Mouse (Mus musculus) stomach, embryonic 16.5 days (tissue): ENCODE measurements at regions not wholly inside any gene's neighbourhood (a gene's known extent, or its start where the extent isn't known, plus 50 kb on each side); places are given as distances from the start of the nearest gene placed in this dataset.

Experiments
- ATAC-seq: fragments of 200-750 bp; cut with Nextera tagmentation; 2 replicates; pipeline ENCODE4 v1.8.0; 2017; ENCODE audit warnings: moderate number of reproducible peaks, moderate TSS enrichment; ENCODE audit not compliant: insufficient read depth, low FRiP score
- H3K27ac ChIP-seq: fragments of 300-500 bp; sonication (generic); 2 replicates; pipeline ENCODE4 v1.5.1; 2014; ENCODE audit warnings: low read length
- H3K27me3 ChIP-seq: fragments of 300-500 bp; sonication (generic); 2 replicates; pipeline ENCODE4 v1.6.1; 2014; ENCODE audit warnings: low read length, control low read depth, mixed read lengths; ENCODE audit not compliant: control insufficient read depth, insufficient read depth
- H3K36me3 ChIP-seq: fragments of 300-500 bp; sonication (generic); 2 replicates; pipeline ENCODE4 v1.6.1; 2014; ENCODE audit warnings: low read length; ENCODE audit not compliant: control insufficient read depth, insufficient read depth
- H3K4me1 ChIP-seq: fragments of 300-500 bp; sonication (generic); 2 replicates; pipeline ENCODE4 v1.6.1; 2014; ENCODE audit warnings: low read length, control low read depth, mixed read lengths; ENCODE audit not compliant: control insufficient read depth, insufficient read depth
- H3K4me2 ChIP-seq: fragments of 300-500 bp; sonication (generic); 2 replicates; pipeline ENCODE4 v1.6.1; 2014; ENCODE audit warnings: low read depth, low read length, mixed read lengths
- H3K4me3 ChIP-seq: fragments of 300-500 bp; sonication (generic); replicated peaks from 2 replicates; pipeline ENCODE4 v1.5.1; 2014; ENCODE audit warnings: mild to moderate bottlenecking, low read length
- H3K9ac ChIP-seq: fragments of 300-500 bp; sonication (generic); 2 replicates; pipeline ENCODE4 v1.6.1; 2014; ENCODE audit warnings: low read length
- H3K9me3 ChIP-seq: fragments of 300-500 bp; sonication (generic); replicated peaks from 2 replicates; pipeline ENCODE4 v1.6.1; 2016; ENCODE audit warnings: low read length, control low read depth; ENCODE audit not compliant: control insufficient read depth
- WGBS: fragments of 180-500 bp; shearing (Covaris S2); extraction: QIAGEN DNeasy Blood & Tissue Kit; methylation state at CpG from one replicate; pipeline ENCODE4 v1.1.7; 2014; 5-methylcytosine and 5-hydroxymethylcytosine counted together

DNA sequence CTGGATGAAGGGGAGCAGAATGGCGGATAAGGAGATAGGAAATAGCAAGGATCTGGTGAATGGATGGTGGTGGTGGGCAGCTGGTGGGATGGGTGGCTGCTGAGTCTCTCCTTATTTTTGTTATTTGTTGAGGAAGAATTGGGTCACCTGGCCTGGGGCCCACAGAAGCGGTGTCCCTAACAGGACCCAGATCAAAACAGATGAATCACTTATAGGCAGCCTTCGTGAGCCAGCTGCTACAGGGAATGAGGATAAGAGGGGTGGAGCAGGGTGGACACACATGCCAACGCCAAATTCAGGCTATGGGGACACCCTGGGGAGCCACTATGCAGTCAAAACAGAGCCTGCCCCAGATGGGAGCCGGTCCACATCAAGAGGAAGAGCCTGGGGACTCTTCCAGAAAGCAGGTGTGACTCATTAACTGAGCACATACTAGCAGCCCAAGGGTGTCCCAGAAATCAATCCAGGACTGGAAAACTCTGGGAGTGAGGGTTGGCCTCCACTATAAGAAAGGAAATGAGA lies 75.4 kb downstream of the Inhbb start:
- Histone ChIP-seq H3K9me3 (no peaks in the 10 kb centered on the region), H3K4me3 (no peak overlapping the region), H3K9ac (no peak overlapping the region), H3K4me1 (0 out of 2 replicates have a peak, but pooled peaks cover 4% of the 10 kb centered on the region), H3K27ac (no peak overlapping the region), H3K27me3 (no peaks in the 10 kb centered on the region), H3K4me2 (no peak overlapping the region), H3K36me3 (no peaks in the 10 kb centered on the region)
- WGBS: 75% methylated on average over 5 of the region's 5 CpGs
- ATAC-seq: no peak

- ATAC-seq: no peak
- 57% methylated on average over 7 of the region's 7 CpGs for WGBS
These were observed 76.8 kb downstream of the Inhbb start for GRCm38 (mm10) chr1:119345115-119345791.

DNA sequence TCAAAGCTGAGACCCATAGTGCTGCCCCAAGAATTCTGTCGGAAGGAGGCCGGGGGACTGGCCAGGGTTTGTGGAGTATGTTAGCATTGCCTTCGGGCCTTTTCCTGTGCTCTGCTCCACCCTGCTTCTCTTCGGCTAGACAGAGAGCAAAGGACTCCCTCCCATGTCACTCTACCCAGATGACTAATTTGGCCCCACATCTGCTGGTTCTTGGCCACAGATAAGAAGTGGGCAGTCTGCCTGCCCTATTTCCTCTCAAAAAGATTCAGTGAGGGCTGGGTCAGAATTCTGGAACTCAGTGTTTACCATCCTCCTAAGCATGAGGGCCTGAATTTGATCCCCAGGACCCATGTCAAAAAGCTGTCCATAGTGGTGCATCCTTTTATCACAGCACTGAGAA lies 78.0 kb downstream of the Inhbb start:
- no peak for ATAC-seq
- 58% methylated on average over 4 of the region's 4 CpGs for WGBS
- Histone ChIP-seq H3K9me3 (no peaks in the 10 kb centered on the region), H3K4me2 (no peak overlapping the region), H3K9ac (no peak overlapping the region), H3K27me3 (no peaks in the 10 kb centered on the region), H3K4me3 (no peak overlapping the region), H3K4me1 (0 out of 2 replicates have a peak, but pooled peaks cover 4% of the 10 kb centered on the region), H3K27ac (no peak overlapping the region), H3K36me3 (no peaks in the 10 kb centered on the region)

More at GRCm38 (mm10) chr1:119345115-119345791, 76.8 kb downstream of the Inhbb start:
- H3K9me3 ChIP-seq: no peaks in the 10 kb centered on the region
- H3K4me3 ChIP-seq: no peak overlapping the region
- no peaks in the 10 kb centered on the region for H3K36me3 ChIP-seq
- no peak overlapping the region for H3K9ac ChIP-seq
- 0 out of 2 replicates have a peak, but pooled peaks cover 4% of the 10 kb centered on the region for H3K4me1 ChIP-seq
- no peak overlapping the region for H3K4me2 ChIP-seq
- H3K27ac ChIP-seq: no peak overlapping the region
- no peaks in the 10 kb centered on the region for H3K27me3 ChIP-seq

GRCm38 (mm10) chr1:119335171-119335570 lies 86.9 kb downstream of the Inhbb start:
- H3K4me2 ChIP-seq: no peak overlapping the region
- H3K4me3 ChIP-seq: no peak overlapping the region
- no peak for ATAC-seq
- no peaks in the 10 kb centered on the region for H3K9me3 ChIP-seq
- no peaks in the 10 kb centered on the region for H3K36me3 ChIP-seq
- WGBS: 46% methylated on average over 13 of the region's 13 CpGs
- H3K27ac ChIP-seq: no peak overlapping the region
- no peak overlapping the region for H3K9ac ChIP-seq
- H3K27me3 ChIP-seq: no peaks in the 10 kb centered on the region
- H3K4me1 ChIP-seq: no peaks in the 10 kb centered on the region

- Histone ChIP-seq H3K36me3 (no peaks in the 10 kb centered on the region), H3K4me2 (no peak overlapping the region), H3K27me3 (no peaks in the 10 kb centered on the region), H3K4me1 (0 out of 2 replicates have a peak, but pooled peaks cover 3% of the 10 kb centered on the region), H3K27ac (no peak overlapping the region), H3K4me3 (no peak overlapping the region), H3K9me3 (no peaks in the 10 kb centered on the region), H3K9ac (no peak overlapping the region)
- no peak for ATAC-seq
- 59% methylated on average over 4 of the region's 4 CpGs for WGBS
These were observed 91.2 kb downstream of the Inhbb start for GRCm38 (mm10) chr1:119330751-119331326.

GRCm38 (mm10) chr1:119329693-119330434 lies 92.2 kb downstream of the Inhbb start:
- no peaks in the 10 kb centered on the region for H3K36me3 ChIP-seq
- no peaks in the 10 kb centered on the region for H3K27me3 ChIP-seq
- no peak overlapping the region for H3K4me2 ChIP-seq
- H3K4me1 ChIP-seq: 0 out of 2 replicates have a peak, but pooled peaks cover 3% of the 10 kb centered on the region
- H3K27ac ChIP-seq: no peak overlapping the region
- WGBS: 43% methylated on average over 7 of the region's 7 CpGs
- H3K9me3 ChIP-seq: no peaks in the 10 kb centered on the region
- no peak overlapping the region for H3K4me3 ChIP-seq
- H3K9ac ChIP-seq: no peak overlapping the region
- no peak for ATAC-seq

- H3K27me3 ChIP-seq: no peaks in the 10 kb centered on the region
- no peak overlapping the region for H3K4me3 ChIP-seq
- no peak overlapping the region for H3K4me2 ChIP-seq
- peak overlapping the region; percentile 30; the same call in 1 of the 2 replicates for H3K9ac ChIP-seq
- ATAC-seq: peak; percentile 77; the same call in 1 of the 2 replicates
- no peaks in the 10 kb centered on the region for H3K9me3 ChIP-seq
- H3K27ac ChIP-seq: peak overlapping the region; percentile 60
- WGBS: 19% methylated on average over 15 of the region's 15 CpGs
- 0 out of 2 replicates have a peak, but pooled peaks cover 3% of the 10 kb centered on the region for H3K4me1 ChIP-seq
- H3K36me3 ChIP-seq: no peaks in the 10 kb centered on the region
These were observed 92.9 kb downstream of the Inhbb start for GRCm38 (mm10) chr1:119328921-119329692.

GRCm38 (mm10) chr1:119324551-119324950 lies 97.5 kb downstream of the Inhbb start:
- Histone ChIP-seq H3K4me1 (0 out of 2 replicates have a peak, but pooled peaks cover 3% of the 10 kb centered on the region), H3K36me3 (no peaks in the 10 kb centered on the region), H3K4me3 (no peak overlapping the region), H3K27ac (no peak overlapping the region), H3K27me3 (no peaks in the 10 kb centered on the region), H3K9ac (no peak overlapping the region), H3K4me2 (no peak overlapping the region), H3K9me3 (no peaks in the 10 kb centered on the region)
- 72% methylated on average over 8 of the region's 8 CpGs for WGBS
- ATAC-seq: no peak
